Mouse (Mus musculus) fat pad, adult 2 months (tissue): ENCODE measurements around the gene Zdhhc17.

Experiments
- DNase-seq: peaks from one replicate; pipeline ENCODE4 v3.0.0-alpha.2; 2011; ENCODE audit warnings: low read depth, low spot score; ENCODE audit errors: extremely low read depth

Zdhhc17 gene

GRCm38 (mm10) chr10:111005611-111006488 lies 4.1 kb downstream of the Zdhhc17 start:
- DNase-seq, result no peak

GRCm38 (mm10) chr10:111004220-111004619 lies 5.7 kb downstream of the Zdhhc17 start:
- no peak for DNase-seq

GRCm38 (mm10) chr10:110999201-110999600 lies 10.7 kb downstream of the Zdhhc17 start:
- DNase-seq, result no peak

GRCm38 (mm10) chr10:110997180-110997579 lies 12.8 kb downstream of the Zdhhc17 start:
- DNase-seq, result no peak

GRCm38 (mm10) chr10:110994761-110995160 lies 15.2 kb downstream of the Zdhhc17 start:
- DNase-seq, result no peak

- DNase-seq, result no peak
Measured at GRCm38 (mm10) chr10:110993249-110993648, 16.7 kb downstream of the Zdhhc17 start.

GRCm38 (mm10) chr10:110992047-110992431 lies 17.9 kb downstream of the Zdhhc17 start:
- no peak for DNase-seq

- DNase-seq, result no peak
Measured at GRCm38 (mm10) chr10:110991307-110992046, 18.5 kb downstream of the Zdhhc17 start.

GRCm38 (mm10) chr10:110989729-110990128 lies 20.2 kb downstream of the Zdhhc17 start:
- no peak for DNase-seq

- no peak for DNase-seq
Measured at GRCm38 (mm10) chr10:110986682-110987081, 23.3 kb downstream of the Zdhhc17 start.

- no peak for DNase-seq
Measured at GRCm38 (mm10) chr10:110982771-110983170, 27.2 kb downstream of the Zdhhc17 start.

GRCm38 (mm10) chr10:110980441-110980840 lies 29.5 kb downstream of the Zdhhc17 start:
- DNase-seq, result no peak

- no peak for DNase-seq
Measured at GRCm38 (mm10) chr10:110979431-110979830, 30.5 kb downstream of the Zdhhc17 start.

GRCm38 (mm10) chr10:110977379-110977778 lies 32.6 kb downstream of the Zdhhc17 start:
- no peak for DNase-seq

GRCm38 (mm10) chr10:110976046-110976445 lies 33.9 kb downstream of the Zdhhc17 start:
- DNase-seq, result no peak

GRCm38 (mm10) chr10:110974885-110975284 lies 35.1 kb downstream of the Zdhhc17 start:
- no peak for DNase-seq

- DNase-seq, result no peak
Measured at GRCm38 (mm10) chr10:110974463-110974862, 35.5 kb downstream of the Zdhhc17 start.

GRCm38 (mm10) chr10:110971998-110972397 lies 37.9 kb downstream of the Zdhhc17 start:
- no peak for DNase-seq

- DNase-seq, result no peak
Measured at GRCm38 (mm10) chr10:110971483-110971882, 38.5 kb downstream of the Zdhhc17 start.

- DNase-seq, result no peak
Measured at GRCm38 (mm10) chr10:110971044-110971443, 38.9 kb downstream of the Zdhhc17 start.

GRCm38 (mm10) chr10:110962172-110962571 lies 47.8 kb downstream of the Zdhhc17 start:
- DNase-seq, result no peak

- DNase-seq, result no peak
Measured at GRCm38 (mm10) chr10:110960841-110961240, 49.1 kb downstream of the Zdhhc17 start.
